Mouse (Mus musculus) embryonic facial prominence, embryonic 14.5 days (tissue): ENCODE measurements around the gene Pde4c. TPM values are rescaled to one million over a fixed set of nuclear protein-coding genes. Genes with fewer than 3 reads are reported as not detected.
A peak's percentile ranks its signal among the peaks of the same experiment; 100 is the strongest.

Experiments
- ATAC-seq: fragments of 200-750 bp; cut with Nextera tagmentation; 2 replicates; pipeline ENCODE4 v1.8.0; 2017; ENCODE audit warnings: low read depth, moderate number of reproducible peaks, moderate TSS enrichment
- DNase-seq: peaks from one replicate; pipeline ENCODE4 v3.0.0-alpha.2; 2015; ENCODE audit warnings: low spot score
- H3K27ac ChIP-seq: fragments of 300-500 bp; sonication (generic); replicated peaks from 2 replicates; pipeline ENCODE4 v1.5.1; 2014; ENCODE audit warnings: low read depth, mild to moderate bottlenecking, low read length, moderate library complexity
- H3K27me3 ChIP-seq: fragments of 300-500 bp; sonication (generic); replicated peaks from 2 replicates; pipeline ENCODE4 v1.6.1; 2014; ENCODE audit warnings: low read length; ENCODE audit not compliant: control insufficient read depth, insufficient read depth
- H3K36me3 ChIP-seq: fragments of 300-500 bp; sonication (generic); 2 replicates; pipeline ENCODE4 v1.6.1; 2014; ENCODE audit warnings: low read length, mixed read lengths; ENCODE audit not compliant: control insufficient read depth, insufficient read depth
- H3K4me1 ChIP-seq: fragments of 300-500 bp; sonication (generic); 2 replicates; pipeline ENCODE4 v1.6.1; 2014; ENCODE audit warnings: antibody characterized with exemption, low read length; ENCODE audit not compliant: control insufficient read depth, insufficient read depth
- H3K4me2 ChIP-seq: fragments of 300-500 bp; sonication (generic); 2 replicates; pipeline ENCODE4 v1.6.1; 2014; ENCODE audit warnings: low read depth, mild to moderate bottlenecking, low read length, moderate library complexity, mixed read lengths
- H3K4me3 ChIP-seq: fragments of 300-500 bp; sonication (generic); 2 replicates; pipeline ENCODE4 v1.5.1; 2014; ENCODE audit warnings: low read depth, mild to moderate bottlenecking, low read length
- H3K9ac ChIP-seq: fragments of 300-500 bp; sonication (generic); 2 replicates; pipeline ENCODE4 v1.6.1; 2014; ENCODE audit warnings: low read depth, mild to moderate bottlenecking, low read length, moderate library complexity, mixed read lengths
- H3K9me3 ChIP-seq: fragments of 300-500 bp; sonication (generic); 2 replicates; pipeline ENCODE4 v1.6.1; 2016; ENCODE audit warnings: low read length; ENCODE audit not compliant: control insufficient read depth
- WGBS: fragments of 180-500 bp; shearing (Covaris S2); extraction: QIAGEN DNeasy Blood & Tissue Kit; methylation state at CpG from one replicate; pipeline ENCODE4 v1.1.7; 2014; 5-methylcytosine and 5-hydroxymethylcytosine counted together
- polyA plus RNA-seq: library from polyadenylated mRNA; unstranded; fragments of >200 nt; fragmentation: Nextera tagmentation; extraction: Ambion mirVana; gene quantifications from 2 replicates; pipeline ENCODE4 v1.2.1, GENCODE M21; 2014

Gene Pde4c
- polyA plus RNA-seq, 1 experiment from 2014 or later = 0.22 TPM

- no peak overlapping the region for H3K27ac ChIP-seq
- H3K4me2 ChIP-seq = peak overlapping the region; percentile 59
- ATAC-seq = no peak
- DNase-seq = no peak
- H3K9ac ChIP-seq = 0 out of 2 replicates have a peak overlapping the region, but pooled peaks have one; percentile 5
- peaks cover 71% of the 10 kb centered on the region for H3K27me3 ChIP-seq
- no peaks in the 10 kb centered on the region for H3K36me3 ChIP-seq
- WGBS = 3% methylated on average over 28 of the region's 38 CpGs
- H3K4me1 ChIP-seq = 0 out of 2 replicates have a peak, but pooled peaks cover 3% of the 10 kb centered on the region
- H3K9me3 ChIP-seq = no peaks in the 10 kb centered on the region
- peak overlapping the region; percentile 36 for H3K4me3 ChIP-seq
These were observed 19.6 kb downstream of the Pde4c start for GRCm38 (mm10) chr8:70742981-70743655.

- H3K4me2 ChIP-seq = peak overlapping the region; percentile 59
- peak; percentile 16; the same call in 1 of the 2 replicates for ATAC-seq
- H3K27me3 ChIP-seq = peaks cover 78% of the 10 kb centered on the region
- H3K9ac ChIP-seq = peak overlapping the region; percentile 55
- DNase-seq = peak; percentile 50
- no peak overlapping the region for H3K27ac ChIP-seq
- H3K9me3 ChIP-seq = no peaks in the 10 kb centered on the region
- H3K36me3 ChIP-seq = no peaks in the 10 kb centered on the region
- H3K4me1 ChIP-seq = 0 out of 2 replicates have a peak, but pooled peaks cover 3% of the 10 kb centered on the region
- WGBS = 4% methylated on average over 47 of the region's 48 CpGs
- peak overlapping the region; percentile 36 for H3K4me3 ChIP-seq
These were observed 20.4 kb downstream of the Pde4c start for GRCm38 (mm10) chr8:70743656-70744590.

- H3K27me3 ChIP-seq = peaks cover 84% of the 10 kb centered on the region
- 56% methylated on average over 11 of the region's 11 CpGs for WGBS
- H3K9me3 ChIP-seq = no peaks in the 10 kb centered on the region
- H3K4me3 ChIP-seq = no peak overlapping the region
- no peak for DNase-seq
- H3K4me1 ChIP-seq = 0 out of 2 replicates have a peak, but pooled peaks cover 3% of the 10 kb centered on the region
- no peak overlapping the region for H3K27ac ChIP-seq
- no peaks in the 10 kb centered on the region for H3K36me3 ChIP-seq
- ATAC-seq = no peak
- H3K9ac ChIP-seq = no peak overlapping the region
- no peak overlapping the region for H3K4me2 ChIP-seq
These were observed 21.3 kb downstream of the Pde4c start for GRCm38 (mm10) chr8:70744806-70745205.

GRCm38 (mm10) chr8:70745691-70746220, 22.2 kb downstream of the Pde4c start:
- Histone ChIP-seq H3K27me3 (peaks cover 79% of the 10 kb centered on the region), H3K9ac (no peak overlapping the region), H3K36me3 (no peaks in the 10 kb centered on the region), H3K4me2 (no peak overlapping the region), H3K4me3 (no peak overlapping the region), H3K9me3 (no peaks in the 10 kb centered on the region), H3K27ac (no peak overlapping the region), H3K4me1 (0 out of 2 replicates have a peak, but pooled peaks cover 3% of the 10 kb centered on the region)
- 50% methylated on average over 13 of the region's 19 CpGs for WGBS
- no peak for ATAC-seq
- no peak for DNase-seq

GRCm38 (mm10) chr8:70746676-70747075, 23.2 kb downstream of the Pde4c start:
- 60% methylated on average over 9 of the region's 9 CpGs for WGBS
- DNase-seq (no peak), ATAC-seq (no peak)
- Histone ChIP-seq H3K36me3 (no peaks in the 10 kb centered on the region), H3K27ac (no peak overlapping the region), H3K4me2 (no peak overlapping the region), H3K27me3 (peaks cover 72% of the 10 kb centered on the region), H3K4me1 (0 out of 2 replicates have a peak, but pooled peaks cover 3% of the 10 kb centered on the region), H3K4me3 (no peak overlapping the region), H3K9me3 (no peaks in the 10 kb centered on the region), H3K9ac (no peak overlapping the region)

GRCm38 (mm10) chr8:70747211-70747890, 23.8 kb downstream of the Pde4c start:
- H3K4me1 ChIP-seq = peaks cover 6% of the 10 kb centered on the region; the same call in 1 of the 2 replicates
- no peak overlapping the region for H3K4me3 ChIP-seq
- H3K27ac ChIP-seq = no peak overlapping the region
- peaks cover 67% of the 10 kb centered on the region for H3K27me3 ChIP-seq
- no peak for ATAC-seq
- no peaks in the 10 kb centered on the region for H3K9me3 ChIP-seq
- no peak for DNase-seq
- no peak overlapping the region for H3K4me2 ChIP-seq
- no peaks in the 10 kb centered on the region for H3K36me3 ChIP-seq
- no peak overlapping the region for H3K9ac ChIP-seq
- WGBS = 85% methylated on average over 18 of the region's 18 CpGs

- WGBS = 82% methylated on average over 23 of the region's 23 CpGs
- no peak overlapping the region for H3K9ac ChIP-seq
- DNase-seq (no peak), ATAC-seq (no peak)
- H3K4me2 ChIP-seq = no peak overlapping the region
- H3K27me3 ChIP-seq = peaks cover 56% of the 10 kb centered on the region
- H3K9me3 ChIP-seq = no peaks in the 10 kb centered on the region
- peaks cover 17% of the 10 kb centered on the region for H3K4me1 ChIP-seq
- no peak overlapping the region for H3K4me3 ChIP-seq
- H3K36me3 ChIP-seq = no peaks in the 10 kb centered on the region
- H3K27ac ChIP-seq = no peak overlapping the region
These were observed 25.0 kb downstream of the Pde4c start for GRCm38 (mm10) chr8:70748246-70749096.
